Mouse (Mus musculus) cerebellum, adult 9-11 months (tissue): Measurements from ENCODE around the gene Urb1.
A peak's percentile ranks its signal among the peaks of the same experiment; 100 is the strongest.

Experiments used
- DNase-seq: peaks from one replicate; pipeline ENCODE4 v3.0.0; 2022

Gene Urb1

DNA sequence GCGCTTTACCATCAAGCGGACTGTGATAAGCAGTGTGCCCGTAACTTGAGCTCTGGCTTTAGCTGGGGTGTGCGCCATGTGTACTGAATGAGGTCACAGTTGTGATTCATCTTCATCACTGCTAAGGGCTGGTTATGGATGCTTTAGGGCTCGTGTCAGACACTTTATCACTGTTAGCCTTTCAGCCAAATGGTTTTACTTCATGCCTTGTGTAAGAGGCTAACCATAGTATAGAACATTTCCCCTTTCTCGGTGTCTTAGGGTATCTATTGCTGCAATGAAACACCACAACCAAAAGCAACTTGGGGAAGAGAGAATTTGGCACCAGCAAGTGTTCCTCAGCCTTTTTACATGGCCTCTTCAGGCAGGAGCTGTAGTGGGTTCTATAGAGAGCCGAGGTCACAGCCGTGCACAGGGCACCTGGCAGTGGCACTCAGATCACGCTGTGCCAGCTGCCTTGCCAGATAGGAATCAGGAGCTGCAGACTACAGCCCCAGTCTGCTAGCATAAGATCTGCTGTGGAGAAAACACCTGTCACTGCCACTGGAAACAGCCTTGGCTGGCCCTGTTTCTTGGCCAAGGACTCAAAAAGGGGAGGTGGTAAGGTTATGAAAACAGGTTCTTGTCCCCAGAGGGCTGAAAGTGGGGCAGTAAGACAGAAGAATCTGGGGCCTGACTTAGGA lies 44.9 kb downstream of the Urb1 start:
- DNase-seq = no peak

DNA sequence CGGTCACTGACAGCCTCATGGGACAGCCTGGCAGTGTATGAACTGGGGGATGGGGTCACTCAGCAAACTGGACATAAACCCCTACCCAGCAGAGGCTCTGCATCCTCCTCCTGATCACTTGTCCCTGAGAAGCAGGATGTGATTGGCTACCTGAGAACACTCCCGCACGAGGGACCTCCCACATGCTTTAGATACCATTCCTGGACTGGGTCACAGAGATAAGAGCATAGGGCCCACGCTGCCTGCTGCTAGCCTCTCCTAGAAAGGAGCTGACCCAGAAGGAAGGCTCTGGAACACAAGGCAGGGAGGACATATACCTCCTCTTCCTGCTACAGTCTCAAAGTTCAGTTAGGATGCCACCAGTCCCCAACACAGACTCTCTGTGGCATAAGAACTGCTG lies 49.7 kb downstream of the Urb1 start:
- DNase-seq = no peak

DNA sequence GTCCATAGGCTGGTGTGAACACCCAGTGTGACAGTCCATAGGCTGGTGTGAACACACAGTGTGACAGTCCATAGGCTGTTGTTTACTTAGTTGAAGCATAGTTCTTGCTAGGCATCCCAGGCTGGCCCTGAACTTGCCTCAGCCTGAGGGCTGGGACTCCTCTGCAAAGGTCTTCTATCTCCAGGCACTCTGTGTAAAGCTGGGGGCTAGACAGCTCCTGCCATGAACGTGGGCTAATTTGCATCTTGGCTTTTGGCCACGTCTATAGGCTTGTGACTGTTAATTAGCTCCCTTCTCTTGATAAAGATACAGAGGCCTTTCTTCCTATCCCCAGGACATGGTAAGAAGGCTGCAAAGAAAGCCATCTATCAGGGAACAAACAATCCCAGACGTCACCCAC lies 50.9 kb downstream of the Urb1 start:
- DNase-seq = no peak

DNA sequence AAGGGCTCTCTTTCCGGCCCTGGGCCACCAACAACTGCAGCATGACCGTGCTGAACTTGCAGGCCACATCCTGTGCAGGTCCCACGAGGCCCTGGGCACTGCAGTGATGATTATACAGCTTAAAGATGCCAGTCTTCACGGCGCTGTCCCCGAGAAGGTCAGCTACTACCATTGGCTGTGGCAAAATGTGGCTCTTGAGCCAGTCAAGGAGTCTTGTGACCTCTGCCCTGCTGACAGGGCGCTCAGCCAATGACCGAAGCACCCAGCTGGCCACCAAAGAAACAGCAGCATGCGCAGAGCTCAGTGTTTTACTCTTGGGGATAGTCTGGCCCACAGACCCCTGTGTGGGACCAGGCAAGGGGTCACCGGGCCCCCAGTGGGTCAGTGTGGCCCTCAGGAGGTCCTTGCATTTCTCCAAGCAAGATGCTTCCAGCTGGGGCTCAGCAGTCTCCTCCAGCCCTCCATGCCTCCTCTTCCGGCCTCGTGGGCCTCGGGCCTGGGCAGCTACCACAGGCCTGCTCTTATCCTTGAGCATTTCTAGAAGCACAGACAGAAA lies 56.7 kb downstream of the Urb1 start:
- no peak for DNase-seq

DNA sequence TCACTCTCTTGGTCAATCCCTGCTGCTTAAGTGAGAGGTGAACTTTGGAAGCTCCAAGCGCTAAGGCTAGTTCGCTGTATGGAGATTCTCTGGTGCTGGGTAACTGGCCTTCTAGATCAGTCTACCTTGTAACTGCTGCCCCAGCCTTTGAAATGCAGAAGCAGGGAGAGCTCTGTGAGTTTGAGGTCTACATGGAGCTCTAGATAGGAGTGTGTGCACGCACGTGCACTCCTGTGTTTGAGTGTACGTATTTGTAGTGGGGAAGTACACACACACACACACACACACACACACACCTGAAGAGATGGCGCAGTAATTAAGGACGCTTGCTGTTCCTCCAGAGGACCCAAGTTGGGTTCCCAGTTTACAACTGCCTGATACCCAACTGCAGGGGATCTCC lies 62.0 kb downstream of the Urb1 start:
- no peak for DNase-seq

DNA sequence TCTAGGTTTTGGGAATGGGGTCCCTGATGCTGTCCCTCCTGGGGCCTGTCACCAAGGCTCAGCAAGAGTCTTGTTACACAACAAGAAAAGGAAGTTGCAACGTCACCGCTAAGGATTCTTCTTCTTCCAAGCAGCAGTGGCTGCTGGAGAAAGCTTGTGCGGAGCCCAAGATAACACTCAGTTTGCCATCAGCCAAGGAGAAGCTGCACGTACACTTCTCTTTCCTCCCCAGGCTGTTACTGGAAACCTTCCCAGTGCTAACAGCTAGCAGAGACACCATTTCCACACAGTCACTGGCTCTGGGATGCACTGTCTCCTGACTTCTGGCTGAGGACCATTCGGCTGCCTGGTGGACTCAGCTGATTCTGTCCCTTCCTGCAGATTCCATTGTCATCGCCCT lies 63.1 kb downstream of the Urb1 start:
- no peak for DNase-seq

DNA sequence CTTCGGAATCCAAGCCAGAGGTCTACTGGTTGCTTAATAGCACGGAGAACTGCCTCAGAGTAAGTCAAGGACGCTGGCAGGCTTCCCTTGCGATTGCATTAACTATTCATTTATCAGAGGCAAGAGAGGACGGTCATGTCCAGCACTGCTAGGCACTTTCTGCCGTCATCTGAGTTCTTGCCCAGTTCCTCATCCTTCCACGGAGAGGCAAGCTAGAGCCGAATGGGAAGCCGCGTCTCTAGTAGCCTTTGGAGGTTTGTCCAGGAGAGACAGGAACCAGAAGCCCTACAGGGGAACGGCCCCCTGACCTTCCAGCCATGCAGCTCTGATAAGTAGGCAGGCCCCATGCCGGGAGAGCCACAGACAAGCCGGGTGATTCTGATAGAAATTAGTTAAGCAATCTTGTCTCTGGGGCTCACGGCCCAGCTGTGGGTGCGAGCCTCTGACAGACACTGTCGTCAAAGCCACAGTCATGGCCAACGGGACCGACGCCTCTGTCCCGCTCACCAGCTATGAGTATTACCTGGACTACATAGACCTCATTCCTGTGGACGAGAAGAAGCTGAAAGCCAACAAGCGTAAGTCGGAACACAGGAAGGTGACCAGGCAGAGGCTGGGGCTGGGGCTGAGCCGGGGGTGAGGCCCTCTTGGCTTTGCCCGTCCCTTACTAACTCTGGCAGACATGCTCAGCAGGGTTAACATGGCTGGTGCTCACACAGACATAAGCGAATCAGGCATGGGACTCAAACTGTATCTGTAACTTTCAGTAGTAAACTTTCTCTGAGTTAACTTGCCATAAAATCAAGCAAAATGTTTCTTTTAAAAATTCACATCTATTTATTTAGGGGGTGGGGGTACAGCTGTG lies 71.9 kb downstream of the Urb1 start, which contains the start of gene Mrap:
TSS of gene Mrap (plus strand) at position 116 of the 865 bp plus-strand sequence.
- no peak for DNase-seq

DNA sequence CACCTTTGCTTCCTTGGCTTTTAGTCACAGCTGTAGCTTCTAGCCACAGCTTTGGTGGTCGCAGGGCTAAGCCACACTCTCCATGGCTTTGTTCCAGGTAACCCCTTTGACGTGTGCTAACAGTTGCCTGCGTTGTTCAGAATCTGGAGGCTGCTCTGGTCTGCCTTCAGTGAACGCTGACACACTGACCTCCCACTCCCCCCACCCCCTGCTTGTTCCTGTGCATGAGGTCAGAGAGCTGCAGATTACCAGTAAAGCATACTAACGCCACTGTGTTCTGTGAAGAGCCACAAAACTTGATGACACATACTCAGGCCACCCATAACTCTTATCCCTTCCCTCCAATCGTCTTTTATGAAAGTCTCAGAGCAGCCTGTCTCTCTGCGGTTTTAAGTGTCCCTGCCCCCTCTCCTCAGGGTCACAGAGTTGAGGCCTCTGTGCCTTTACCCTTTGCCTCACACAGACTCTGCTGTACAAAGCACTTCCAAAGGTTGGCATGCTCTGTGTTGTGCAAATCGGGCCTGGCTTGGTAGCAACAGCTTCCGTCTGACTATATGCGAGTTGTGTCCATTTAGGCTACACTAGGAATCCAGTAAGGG lies 73.4 kb downstream of the Urb1 start:
- DNase-seq = no peak

DNA sequence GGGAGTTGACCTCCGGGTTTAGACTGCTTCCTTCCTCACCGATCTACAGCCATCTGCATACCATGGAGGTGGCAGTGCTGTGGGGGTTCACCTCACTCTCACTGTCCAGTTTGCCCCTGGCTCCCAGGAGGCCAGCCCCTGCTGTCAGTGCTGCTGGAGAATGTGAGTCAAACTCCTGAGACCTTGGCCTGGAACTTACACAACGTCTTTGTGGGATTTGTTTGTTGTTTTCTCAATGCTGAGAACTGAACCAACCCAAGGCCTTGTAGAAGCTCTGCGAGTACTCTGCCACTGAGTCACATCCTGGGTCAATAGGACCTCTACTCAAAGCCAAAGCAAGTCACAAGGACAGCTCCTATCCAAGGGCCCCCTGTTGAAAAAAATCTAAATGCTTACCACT lies 74.6 kb downstream of the Urb1 start:
- no peak for DNase-seq

DNA sequence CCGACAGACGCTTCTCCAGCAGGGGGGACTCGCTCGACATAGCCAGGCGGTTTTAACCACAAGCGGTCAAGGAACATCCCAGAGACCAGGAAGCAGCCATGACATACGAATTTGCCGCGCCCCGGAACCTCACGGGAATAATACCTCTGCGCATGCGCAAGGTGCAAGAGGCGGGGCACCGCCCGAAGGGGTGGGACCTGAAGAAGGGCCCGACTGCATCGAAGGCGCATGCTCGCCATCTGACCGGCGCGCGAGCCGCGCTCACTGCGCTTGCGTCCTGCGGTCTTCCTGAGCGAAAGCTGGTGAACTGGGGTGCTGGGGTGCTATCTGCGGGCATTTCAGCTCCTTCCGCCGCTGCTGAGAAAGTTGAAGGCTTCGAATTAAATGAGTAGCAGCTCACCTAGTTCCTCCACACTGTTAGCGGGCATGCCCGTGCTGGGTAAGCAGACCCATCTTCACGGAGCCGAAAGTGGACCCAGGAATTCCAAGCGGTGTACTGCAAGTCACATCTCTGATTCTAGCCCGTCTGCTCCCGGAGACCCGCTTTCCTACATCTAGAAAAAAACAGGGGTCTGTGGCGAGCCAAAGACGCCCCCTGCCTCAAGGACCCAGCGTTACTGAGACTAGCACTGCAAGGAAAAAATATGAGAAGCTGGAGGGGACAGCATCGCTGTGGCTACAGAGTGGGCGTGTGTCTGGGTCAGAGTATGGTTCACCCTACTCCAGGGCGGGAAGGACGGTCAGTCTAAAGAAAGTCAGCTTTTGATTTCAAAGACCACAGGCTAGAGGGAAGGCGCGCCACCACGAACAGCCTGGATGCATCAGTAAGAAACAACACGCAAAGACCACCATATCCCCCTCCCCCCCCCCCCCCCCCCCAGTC lies 82.7 kb downstream of the Urb1 start, which contains the start of gene Mis18a:
TSS of gene Mis18a (minus strand) at position 172 of the 883 bp plus-strand sequence.
- DNase-seq = peak; percentile 95

DNA sequence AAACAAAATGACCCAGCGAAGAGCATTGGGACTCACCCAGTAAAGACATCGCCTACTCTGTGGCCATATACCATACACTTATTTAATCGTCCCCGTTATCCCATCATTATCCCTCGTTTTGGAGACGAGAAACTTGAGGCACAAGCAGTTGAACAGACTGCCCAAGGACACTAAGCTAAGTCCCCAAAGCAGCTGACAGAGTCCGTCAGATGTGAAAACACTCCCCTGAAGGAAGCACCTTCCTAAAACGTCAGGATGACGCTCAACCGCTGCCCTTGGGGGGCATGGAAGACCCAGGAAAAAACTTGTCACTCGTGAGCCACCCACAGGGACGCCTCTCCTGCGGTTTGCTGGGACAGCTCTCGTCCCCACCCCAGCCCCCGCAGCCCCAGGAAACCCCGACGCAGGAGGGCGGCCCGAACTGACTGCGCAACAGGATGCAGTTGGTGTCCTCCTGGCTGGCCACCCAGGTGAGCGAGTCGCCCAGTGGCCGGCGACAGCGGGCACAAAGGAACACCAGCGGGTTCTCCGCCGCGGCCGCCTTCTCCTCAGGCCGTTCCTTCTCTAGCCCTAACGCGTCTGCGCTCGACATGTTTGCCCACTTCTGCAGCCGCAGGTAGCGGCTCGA lies 83.5 kb downstream of the Urb1 start:
- DNase-seq = no peak

DNA sequence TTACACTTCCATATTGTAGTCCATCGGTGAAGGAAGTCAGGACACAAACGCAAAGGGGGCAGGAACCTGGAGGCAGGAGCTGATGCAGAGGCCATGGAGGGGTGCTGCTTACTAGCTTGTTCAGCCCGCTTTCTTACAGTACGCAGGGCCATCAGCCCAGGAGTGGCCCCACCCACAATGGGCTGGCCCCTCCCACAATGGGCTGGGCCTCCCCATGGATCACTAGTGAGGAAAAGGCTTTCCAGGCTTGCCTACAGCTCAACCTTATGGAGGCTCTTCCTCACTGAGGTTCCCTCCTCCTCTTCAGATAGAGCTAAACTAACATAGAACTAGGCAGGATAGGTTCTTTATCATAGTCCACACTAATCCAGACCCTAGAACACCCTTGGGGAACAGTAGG lies 86.2 kb downstream of the Urb1 start:
- DNase-seq = no peak

DNA sequence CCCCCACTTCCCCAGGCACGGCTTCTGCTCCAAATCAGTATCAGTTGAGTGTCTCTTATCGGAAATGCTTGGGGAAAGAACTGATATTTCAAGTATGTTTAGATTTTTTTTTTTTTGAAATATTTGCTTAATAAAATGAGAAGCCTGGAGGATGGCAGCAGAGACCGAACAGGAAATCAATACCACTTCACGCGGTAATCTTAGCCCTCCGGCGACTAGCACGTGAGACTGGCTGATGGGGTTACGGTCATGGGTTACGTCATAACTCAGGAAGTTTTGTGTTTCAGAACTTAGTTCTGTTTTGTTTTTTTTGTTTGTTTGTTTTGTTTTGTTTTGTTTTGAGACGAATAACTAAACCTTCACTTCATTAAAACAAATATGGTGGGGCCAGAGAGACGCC lies 99.9 kb downstream of the Urb1 start:
- DNase-seq = no peak

DNA sequence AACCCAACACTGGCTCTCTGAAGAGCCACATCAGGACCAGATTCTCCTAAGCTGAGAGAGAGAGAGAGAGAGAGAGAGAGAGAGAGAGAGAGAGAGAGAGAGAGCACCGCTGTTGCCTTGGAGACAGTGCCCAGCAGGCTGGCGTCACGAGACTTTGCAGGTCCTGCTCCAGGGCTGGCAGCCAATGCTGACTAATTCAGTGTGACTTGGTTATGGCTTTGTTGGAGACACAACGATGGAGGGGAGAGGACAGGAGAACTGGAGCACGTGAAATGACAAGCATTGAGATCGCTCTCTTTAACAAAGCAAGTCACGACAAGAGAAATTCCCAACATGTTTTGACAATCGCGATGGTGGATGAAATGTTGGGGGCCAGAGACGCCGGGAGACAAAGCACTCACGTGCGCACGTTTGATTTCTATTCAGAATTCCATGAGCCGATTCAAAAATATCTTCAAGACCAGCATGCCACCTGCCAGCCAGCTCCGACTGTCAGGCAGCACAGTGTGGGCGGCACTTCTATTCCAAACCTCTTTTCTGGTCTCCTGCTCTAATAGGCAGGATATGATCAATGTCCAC lies 100.4 kb downstream of the Urb1 start:
- peak; percentile 78 for DNase-seq

DNA sequence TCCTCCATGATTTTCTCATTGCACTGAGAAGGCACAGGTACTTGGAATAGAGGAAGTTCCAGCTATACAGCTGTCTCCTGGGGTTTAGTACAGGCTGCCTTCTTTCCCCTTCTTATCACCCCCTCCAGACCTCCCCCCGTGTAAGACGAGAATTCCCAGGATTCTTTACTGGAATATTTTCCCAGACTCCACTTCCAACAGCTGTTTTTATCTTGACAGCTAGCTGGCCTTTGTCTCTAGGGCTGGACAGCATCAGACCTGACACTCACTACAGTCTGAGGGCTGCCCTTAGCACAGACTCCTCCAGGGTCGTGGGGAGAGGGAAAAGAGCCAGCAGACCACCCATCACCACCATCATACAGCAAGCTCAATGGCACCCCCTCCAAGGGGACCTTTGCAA lies 103.9 kb downstream of the Urb1 start:
- no peak for DNase-seq

DNA sequence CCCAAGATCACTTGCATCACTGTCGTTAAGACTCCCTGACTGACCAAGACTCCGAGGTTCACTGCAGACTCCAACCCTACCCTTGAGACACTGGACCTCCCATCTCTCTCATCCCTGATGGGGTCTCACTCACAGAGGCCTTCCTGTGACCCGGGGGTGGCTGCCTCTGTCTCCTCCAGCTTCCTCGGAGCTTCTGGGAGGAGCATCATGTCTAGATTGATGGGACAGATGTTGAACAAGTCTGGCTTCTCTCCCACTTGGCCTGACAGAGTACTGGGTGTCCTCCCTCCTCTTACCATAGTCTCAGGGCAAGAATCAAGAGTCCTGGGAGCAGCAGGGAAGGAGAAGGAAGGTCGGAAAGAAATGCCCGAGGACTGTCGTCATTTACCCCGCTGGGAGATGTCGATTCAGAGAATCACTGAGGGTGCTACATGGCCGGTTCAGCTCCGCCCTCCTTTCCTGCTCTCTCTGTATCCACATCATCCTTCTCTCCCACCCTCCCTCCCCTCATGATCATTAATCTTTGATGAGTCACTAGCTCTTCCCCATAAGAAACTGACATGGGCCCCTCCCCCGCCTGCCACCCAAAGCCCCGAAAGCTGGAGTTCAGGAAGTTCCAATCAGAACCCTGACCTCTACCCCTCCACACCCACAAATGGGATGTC lies 105.9 kb downstream of the Urb1 start:
- no peak for DNase-seq

DNA sequence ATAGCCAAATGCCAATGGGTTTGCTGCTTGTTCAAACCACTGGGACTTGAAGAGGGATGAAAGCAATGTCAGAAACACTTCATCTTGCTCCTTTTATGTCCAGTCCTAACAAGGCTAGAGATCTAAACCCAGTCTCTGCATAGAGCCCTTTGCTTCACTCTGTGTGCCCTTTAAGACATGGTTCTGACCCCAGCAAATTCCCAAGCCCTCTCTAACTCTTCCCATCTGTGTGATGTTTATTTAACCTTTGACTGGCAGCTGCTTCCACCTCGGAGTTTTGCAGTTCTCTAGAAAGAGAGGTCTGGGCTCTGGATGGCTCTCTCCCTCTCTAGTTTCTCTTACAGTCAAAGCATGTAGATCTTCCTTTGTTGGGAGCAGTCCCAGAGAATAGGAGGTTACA lies 106.6 kb downstream of the Urb1 start:
- no peak for DNase-seq

DNA sequence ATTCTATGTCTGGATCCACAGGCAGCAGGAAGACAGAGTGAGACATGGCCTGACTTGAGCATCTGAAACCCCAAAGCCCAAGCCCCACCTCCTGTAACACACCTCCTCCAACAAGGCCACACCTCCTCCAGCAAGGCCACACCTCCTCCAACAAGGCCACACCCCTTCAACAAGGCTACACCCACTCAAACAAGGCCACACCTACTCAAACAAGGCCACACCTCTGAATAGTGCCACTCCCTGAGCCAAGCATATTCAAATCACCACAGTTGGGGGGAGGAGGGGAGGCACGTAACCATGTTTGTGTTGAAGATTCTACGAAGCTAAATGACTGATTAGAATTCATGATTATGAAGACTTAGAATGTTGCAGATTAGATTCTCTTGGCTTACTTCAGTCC lies 108.7 kb downstream of the Urb1 start:
- DNase-seq = no peak
